Comparison of ENCODE assay signal across 8 mouse cellular contexts in genomic region chr14:118938551-118938950, GRCm38 (mm10). TPM values are rescaled to one million over a fixed set of nuclear protein-coding genes. Genes with fewer than 3 reads are reported as not detected.
DNase-seq lines count a peak whose midpoint lies in the region; ATAC-seq and TF ChIP-seq lines count a peak whose summit lies in the region.

No protein-coding gene starts in this region.

- TF ChIP-seq CTCF in kidney, adult 2 months (conservative IDR thresholded peaks at IDR 0.05; ENCODE audit: insufficient read depth, insufficient read length, low read depth, low read length) = no peak

- peak; percentile 40 for DNase-seq in kidney, adult 2 months
- no peak for DNase-seq in kidney, postnatal 4 days
- no peak for DNase-seq in embryonic facial prominence, embryonic 10.5 days (ENCODE audit: low spot score)
- DNase-seq in hindbrain, embryonic 11.5 days (ENCODE audit: low spot score) = peak; percentile 27
- peak; percentile 28 for DNase-seq in retina, postnatal 1 day
- DNase-seq in urinary bladder, postnatal 14 days (ENCODE audit: low spot score) = no peak
- DNase-seq in layer of hippocampus, postnatal 10 days (ENCODE audit: low spot score in 2 of 2) = no peak

- H3K4me3 ChIP-seq in kidney, adult 2 months (ENCODE audit: insufficient read depth, low read depth, low read length) = peak overlapping the region; percentile 90
- peak overlapping the region; percentile 100 for H3K4me3 ChIP-seq in embryonic facial prominence, embryonic 10.5 days
- H3K4me3 ChIP-seq in hindbrain, embryonic 11.5 days (ENCODE audit: low read depth, low read length) = peak overlapping the region; percentile 100
- H3K4me3 ChIP-seq in liver, embryonic 16.5 days (ENCODE audit: low read depth, low read length) = peak overlapping the region; percentile 96

- peaks cover 23% of the 10 kb centered on the region for H3K4me1 ChIP-seq in kidney, adult 2 months (ENCODE audit: control insufficient read depth, insufficient read depth, low read length)
- peaks cover 52% of the 10 kb centered on the region for H3K4me1 ChIP-seq in embryonic facial prominence, embryonic 10.5 days
- no peaks in the 10 kb centered on the region for H3K4me1 ChIP-seq in hindbrain, embryonic 11.5 days (replicated peaks; ENCODE audit: control insufficient read depth, insufficient read depth, low read length)
- peaks cover 30% of the 10 kb centered on the region for H3K4me1 ChIP-seq in liver, embryonic 16.5 days (ENCODE audit: control insufficient read depth, low read depth, low read length)

- H3K9ac ChIP-seq in hindbrain, embryonic 11.5 days (ENCODE audit: low read depth, low read length) = peak overlapping the region; percentile 98
- H3K9ac ChIP-seq in liver, embryonic 16.5 days (ENCODE audit: low read depth, low read length) = peak overlapping the region; percentile 99

- no peaks in the 10 kb centered on the region for H3K9me3 ChIP-seq in embryonic facial prominence, embryonic 10.5 days
- no peaks in the 10 kb centered on the region for H3K9me3 ChIP-seq in hindbrain, embryonic 11.5 days (ENCODE audit: control insufficient read depth, low read length)
- no peaks in the 10 kb centered on the region for H3K9me3 ChIP-seq in liver, embryonic 16.5 days (replicated peaks; ENCODE audit: control insufficient read depth, low read length)

- ATAC-seq in hindbrain, embryonic 11.5 days (ENCODE audit: low FRiP score) = no peak
- ATAC-seq in liver, embryonic 16.5 days (ENCODE audit: low read depth) = no peak

- H3K36me3 ChIP-seq in kidney, adult 2 months (ENCODE audit: control insufficient read depth, insufficient read depth, low read length) = no peaks in the 10 kb centered on the region
- H3K36me3 ChIP-seq in embryonic facial prominence, embryonic 10.5 days (replicated peaks) = no peaks in the 10 kb centered on the region
- H3K36me3 ChIP-seq in hindbrain, embryonic 11.5 days (ENCODE audit: control insufficient read depth, insufficient read depth, low read length) = no peaks in the 10 kb centered on the region
- H3K36me3 ChIP-seq in liver, embryonic 16.5 days (ENCODE audit: control insufficient read depth, insufficient read depth) = no peaks in the 10 kb centered on the region

- H3K4me2 ChIP-seq in hindbrain, embryonic 11.5 days (replicated peaks; ENCODE audit: low read depth, low read length) = peak overlapping the region; percentile 71
- peak overlapping the region; percentile 85 for H3K4me2 ChIP-seq in liver, embryonic 16.5 days (ENCODE audit: low read depth, low read length)

- no peaks in the 10 kb centered on the region for H3K27me3 ChIP-seq in kidney, adult 2 months (replicated peaks; ENCODE audit: control insufficient read depth, insufficient read depth, low read length)
- no peaks in the 10 kb centered on the region for H3K27me3 ChIP-seq in embryonic facial prominence, embryonic 10.5 days (replicated peaks; ENCODE audit: low read depth, poor library complexity, severe bottlenecking)
- no peaks in the 10 kb centered on the region for H3K27me3 ChIP-seq in hindbrain, embryonic 11.5 days (ENCODE audit: control insufficient read depth, insufficient read depth, low read length)
- no peaks in the 10 kb centered on the region for H3K27me3 ChIP-seq in liver, embryonic 16.5 days (ENCODE audit: control insufficient read depth, insufficient read depth, low read depth, low read length)

- WGBS in kidney, adult 2 months = 1% methylated on average over 7 of the region's 7 CpGs
- WGBS in embryonic facial prominence, embryonic 10.5 days = 2% methylated on average over 7 of the region's 7 CpGs
- 2% methylated on average over 7 of the region's 7 CpGs for WGBS in hindbrain, embryonic 11.5 days
- WGBS in liver, embryonic 16.5 days (ENCODE audit: insufficient replicate concordance) = 1% methylated on average over 7 of the region's 7 CpGs

- peak overlapping the region; percentile 90 for H3K27ac ChIP-seq in kidney, adult 2 months (ENCODE audit: insufficient read depth, low read depth, low read length)
- peak overlapping the region; percentile 96 for H3K27ac ChIP-seq in embryonic facial prominence, embryonic 10.5 days (replicated peaks)
- 0 out of 2 replicates have a peak overlapping the region, but pooled peaks have one; percentile 79 for H3K27ac ChIP-seq in hindbrain, embryonic 11.5 days (ENCODE audit: low read depth, low read length)
- peak overlapping the region; percentile 91 for H3K27ac ChIP-seq in liver, embryonic 16.5 days (ENCODE audit: low read length)

- TF ChIP-seq POLR2A in kidney, adult 2 months (IDR thresholded peaks at IDR 0.05; ENCODE audit: low read depth, low read length) = no peak

RNA-seq across cellular contexts. Expression of gene Dnajc3, which starts 0.8 kb away (rescaled TPM):
- 30.9 and 32.7 TPM in 2 replicates for polyA plus RNA-seq in kidney, adult 2 months (2012; rRNA removed)
- polyA plus RNA-seq in embryonic facial prominence, embryonic 10.5 days (2016; fragmentation: Nextera tagmentation; extraction: Ambion mirVana) = 32.8 and 36.4 TPM in 2 replicates
- polyA plus RNA-seq in hindbrain, embryonic 11.5 days (2014; fragmentation: Nextera tagmentation; extraction: Ambion mirVana) = 34.4 and 35.9 TPM in 2 replicates
- polyA plus RNA-seq in liver, embryonic 16.5 days (2015; fragmentation: Nextera tagmentation; extraction: Ambion mirVana) = 30.3 and 31.6 TPM in 2 replicates
- total RNA-seq in layer of hippocampus, postnatal 10 days (2021) = 10 to 100 TPM; 28.1 to 30.1 TPM

RNA-seq across cellular contexts. Expression of gene Dzip1, which starts 13.3 kb away (rescaled TPM):
- polyA plus RNA-seq in kidney, adult 2 months (2012; rRNA removed) = 5.7 and 6.0 TPM in 2 replicates
- polyA plus RNA-seq in embryonic facial prominence, embryonic 10.5 days (2016; fragmentation: Nextera tagmentation; extraction: Ambion mirVana) = 23.3 and 25.5 TPM in 2 replicates
- polyA plus RNA-seq in hindbrain, embryonic 11.5 days (2014; fragmentation: Nextera tagmentation; extraction: Ambion mirVana) = 31.7 and 40.0 TPM in 2 replicates
- polyA plus RNA-seq in liver, embryonic 16.5 days (2015; fragmentation: Nextera tagmentation; extraction: Ambion mirVana) = 1.4 and 1.7 TPM in 2 replicates
- total RNA-seq in layer of hippocampus, postnatal 10 days (2021) = 100 to 1,000 TPM; 127 to 138 TPM

Comparison
In these comparisons a context has a peak if more than half of its experiments do, and no peak if none do; other contexts are left out.
1. DNase-seq: peak in kidney, adult 2 months (single experiment), hindbrain, embryonic 11.5 days (single experiment) and retina, postnatal 1 day (single experiment); none in kidney, postnatal 4 days (0 of 2), embryonic facial prominence, embryonic 10.5 days (single experiment), urinary bladder, postnatal 14 days (single experiment) and layer of hippocampus, postnatal 10 days (0 of 2).
2. Peak in every context shown above with its lines, with median percentiles within 50 percentile points of each other: H3K27ac ChIP-seq and H3K4me3 ChIP-seq.